Mouse (Mus musculus) A20 (cell line): Measurements from ENCODE around the gene Fos.

Experiments used
- DNase-seq: peaks from one replicate; pipeline ENCODE4 v3.0.0-alpha.2; 2011; ENCODE audit warnings: low read depth, low spot score

The Fos gene

GRCm38 (mm10) chr12:85461913-85462663 lies 11.6 kb upstream of the Fos start:
- DNase-seq = no peak

- no peak for DNase-seq
Observed at GRCm38 (mm10) chr12:85462802-85463201, 10.9 kb upstream of the Fos start.

- DNase-seq = no peak
Observed at GRCm38 (mm10) chr12:85464431-85464830, 9.3 kb upstream of the Fos start.

GRCm38 (mm10) chr12:85464902-85465301 lies 8.8 kb upstream of the Fos start:
- DNase-seq = no peak

GRCm38 (mm10) chr12:85467854-85468253 lies 5.8 kb upstream of the Fos start:
- no peak for DNase-seq

- DNase-seq = no peak
Observed at GRCm38 (mm10) chr12:85468666-85469065, 5.0 kb upstream of the Fos start.

- DNase-seq = no peak
Observed at GRCm38 (mm10) chr12:85471920-85472655, 1.6 kb upstream of the Fos start.

GRCm38 (mm10) chr12:85472656-85473410 lies 857 bp upstream of the Fos start:
- no peak for DNase-seq

GRCm38 (mm10) chr12:85474298-85475231 lies 875 bp downstream of the Fos start:
- no peak for DNase-seq

GRCm38 (mm10) chr12:85475232-85475919 lies 1.7 kb downstream of the Fos start:
- no peak for DNase-seq

- no peak for DNase-seq
Observed at GRCm38 (mm10) chr12:85475920-85476828, 2.5 kb downstream of the Fos start.

- no peak for DNase-seq
Observed at GRCm38 (mm10) chr12:85477219-85477618, 3.5 kb downstream of the Fos start.

- no peak for DNase-seq
Observed at GRCm38 (mm10) chr12:85477804-85478203, 4.1 kb downstream of the Fos start.

GRCm38 (mm10) chr12:85478696-85479095 lies 5.0 kb downstream of the Fos start:
- no peak for DNase-seq

- no peak for DNase-seq
Observed at GRCm38 (mm10) chr12:85479190-85479589, 5.5 kb downstream of the Fos start.

- peak; percentile 27 for DNase-seq
Observed at GRCm38 (mm10) chr12:85483155-85483554, 9.5 kb downstream of the Fos start.

GRCm38 (mm10) chr12:85484655-85485054 lies 11.0 kb downstream of the Fos start:
- DNase-seq = no peak

- DNase-seq = peak; percentile 94
Observed at GRCm38 (mm10) chr12:85485890-85486765, 12.4 kb downstream of the Fos start.

- DNase-seq = peak; percentile 65
Observed at GRCm38 (mm10) chr12:85486766-85487069, 13.0 kb downstream of the Fos start.
